Mouse (Mus musculus): ENCODE data around the gene Fam76a.

DNA sequence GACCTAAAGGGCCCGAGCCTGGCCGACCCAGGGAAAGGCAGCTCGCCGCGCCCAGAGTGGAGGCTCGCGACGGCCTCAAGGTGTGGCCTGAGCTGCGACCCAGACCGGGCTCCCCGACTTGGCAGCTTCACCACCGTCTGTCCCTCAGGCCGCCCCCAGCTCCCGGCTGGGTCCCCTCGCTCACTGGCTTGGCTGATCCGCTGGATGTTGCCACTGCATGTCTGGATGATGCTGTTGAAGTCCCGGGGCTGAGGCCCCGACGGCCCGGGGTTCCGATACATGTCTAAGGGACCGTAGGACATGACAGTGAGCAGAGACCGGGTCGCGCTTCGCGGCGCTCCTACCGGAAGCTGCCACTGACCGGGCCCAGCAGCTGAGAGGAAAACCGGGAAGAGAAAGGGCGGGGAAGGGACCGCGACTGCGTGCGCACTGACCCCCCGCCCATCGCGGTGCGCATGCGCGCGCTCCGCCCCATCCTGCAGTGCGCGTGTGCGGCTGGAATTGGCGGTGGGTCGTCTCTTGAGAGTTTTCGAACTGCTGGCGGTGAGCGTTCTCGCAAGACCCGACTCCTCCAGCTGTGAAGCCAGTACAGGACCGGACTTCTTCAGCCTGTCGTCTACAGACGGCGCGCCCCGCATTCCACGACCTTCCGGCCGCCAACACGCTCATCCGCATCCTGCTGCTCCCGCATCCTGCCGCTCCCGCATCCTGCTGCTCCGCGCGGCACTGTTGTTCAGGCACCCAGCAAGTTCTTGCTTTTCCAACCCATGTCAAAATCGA, 38.1 kb downstream of the Fam76a start, which contains the start of gene Stx12:
- TF ChIP-seq CTCF (IDR thresholded peaks at IDR 0.05; ENCODE audit: low read depth, low read length) (no peak), POLR2A (IDR thresholded peaks at IDR 0.05; ENCODE audit: insufficient read depth, low read length) (peak; percentile 90)

All from ES-Bruce4 (cell line).